Mouse (Mus musculus) liver, embryonic 12.5 days (tissue): Measurements from ENCODE around the gene Pin1. TPM values are rescaled to one million over a fixed set of nuclear protein-coding genes. Genes with fewer than 3 reads are reported as not detected.
A peak's percentile ranks its signal among the peaks of the same experiment; 100 is the strongest.

Experiments
- ATAC-seq: fragments of 200-750 bp; cut with Nextera tagmentation; 2 replicates; pipeline ENCODE4 v1.8.0; 2017; ENCODE audit warnings: moderate number of reproducible peaks, mild to moderate bottlenecking, moderate library complexity
- H3K27ac ChIP-seq: fragments of 300-500 bp; sonication (generic); 2 replicates; pipeline ENCODE4 v1.5.1; 2016; ENCODE audit warnings: mild to moderate bottlenecking
- H3K27me3 ChIP-seq: fragments of 300-500 bp; sonication (generic); replicated peaks from 2 replicates; pipeline ENCODE4 v1.6.1; 2016; ENCODE audit warnings: mild to moderate bottlenecking, moderate library complexity
- H3K36me3 ChIP-seq: fragments of 300-500 bp; sonication (generic); 2 replicates; pipeline ENCODE4 v1.6.1; 2016; ENCODE audit warnings: mild to moderate bottlenecking, moderate library complexity
- H3K4me1 ChIP-seq: fragments of 300-500 bp; sonication (generic); 2 replicates; pipeline ENCODE4 v1.6.1; 2016
- H3K4me2 ChIP-seq: fragments of 300-500 bp; sonication (generic); 2 replicates; pipeline ENCODE4 v1.6.1; 2016; ENCODE audit warnings: mild to moderate bottlenecking, moderate library complexity
- H3K4me3 ChIP-seq: fragments of 300-500 bp; sonication (generic); 2 replicates; pipeline ENCODE4 v1.5.1; 2016; ENCODE audit warnings: mild to moderate bottlenecking, moderate library complexity
- H3K9ac ChIP-seq: fragments of 300-500 bp; sonication (generic); 2 replicates; pipeline ENCODE4 v1.6.1; 2016; ENCODE audit warnings: mild to moderate bottlenecking, moderate library complexity
- H3K9me3 ChIP-seq: fragments of 300-500 bp; sonication (generic); replicated peaks from 2 replicates; pipeline ENCODE4 v1.6.1; 2016; ENCODE audit warnings: mild to moderate bottlenecking, moderate library complexity
- WGBS: fragments of 180-500 bp; shearing (Covaris S2); methylation state at CpG from one replicate; pipeline ENCODE4 v1.1.7; 2016; ENCODE audit not compliant: insufficient replicate concordance; 5-methylcytosine and 5-hydroxymethylcytosine counted together
- polyA plus RNA-seq: library from polyadenylated mRNA; unstranded; fragments of >200 nt; fragmentation: Nextera tagmentation; extraction: Ambion mirVana; gene quantifications from 2 replicates; pipeline ENCODE4 v1.2.1, GENCODE M21; 2016

Pin1 gene
- polyA plus RNA-seq, 1 experiment from 2014 or later = 39.0 TPM

- H3K9ac ChIP-seq = no peak overlapping the region
- H3K4me3 ChIP-seq = no peak overlapping the region
- 81% methylated on average over 2 of the region's 2 CpGs for WGBS
- peaks cover 66% of the 10 kb centered on the region for H3K36me3 ChIP-seq
- H3K4me1 ChIP-seq = peaks cover 20% of the 10 kb centered on the region
- ATAC-seq = no peak
- H3K4me2 ChIP-seq = no peak overlapping the region
- H3K27me3 ChIP-seq = no peaks in the 10 kb centered on the region
- H3K27ac ChIP-seq = no peak overlapping the region
- no peaks in the 10 kb centered on the region for H3K9me3 ChIP-seq
These were observed 12.1 kb downstream of the Pin1 start for GRCm38 (mm10) chr9:20663956-20664355.

- H3K4me1 ChIP-seq = peaks cover 20% of the 10 kb centered on the region
- ATAC-seq = no peak
- H3K9ac ChIP-seq = no peak overlapping the region
- WGBS = 89% methylated on average over 2 of the region's 2 CpGs
- peaks cover 62% of the 10 kb centered on the region for H3K36me3 ChIP-seq
- no peak overlapping the region for H3K4me2 ChIP-seq
- no peaks in the 10 kb centered on the region for H3K9me3 ChIP-seq
- H3K27me3 ChIP-seq = no peaks in the 10 kb centered on the region
- H3K27ac ChIP-seq = no peak overlapping the region
- no peak overlapping the region for H3K4me3 ChIP-seq
These were observed 12.5 kb downstream of the Pin1 start for GRCm38 (mm10) chr9:20664366-20664765.

- Histone ChIP-seq H3K4me2 (no peak overlapping the region), H3K27ac (no peak overlapping the region), H3K36me3 (peaks cover 54% of the 10 kb centered on the region), H3K9ac (no peak overlapping the region), H3K4me1 (peaks cover 20% of the 10 kb centered on the region), H3K27me3 (no peaks in the 10 kb centered on the region; the same call in 1 of the 2 replicates), H3K4me3 (no peak overlapping the region), H3K9me3 (no peaks in the 10 kb centered on the region)
- no peak for ATAC-seq
- 73% methylated on average over 5 of the region's 5 CpGs for WGBS
These were observed 13.2 kb downstream of the Pin1 start for GRCm38 (mm10) chr9:20664982-20665637.

GRCm38 (mm10) chr9:20665925-20666324, 14.0 kb downstream of the Pin1 start:
- 29% methylated on average over 8 of the region's 8 CpGs for WGBS
- peaks cover 2% of the 10 kb centered on the region; the same call in 1 of the 2 replicates for H3K27me3 ChIP-seq
- H3K9ac ChIP-seq = no peak overlapping the region
- 0 out of 2 replicates have a peak overlapping the region, but pooled peaks have one; percentile 32 for H3K4me2 ChIP-seq
- ATAC-seq = no peak
- H3K27ac ChIP-seq = no peak overlapping the region
- no peaks in the 10 kb centered on the region for H3K9me3 ChIP-seq
- H3K4me1 ChIP-seq = peaks cover 20% of the 10 kb centered on the region
- H3K36me3 ChIP-seq = peaks cover 46% of the 10 kb centered on the region
- no peak overlapping the region for H3K4me3 ChIP-seq

- Histone ChIP-seq H3K27me3 (peaks cover 7% of the 10 kb centered on the region; the same call in 1 of the 2 replicates), H3K36me3 (peaks cover 40% of the 10 kb centered on the region), H3K9me3 (no peaks in the 10 kb centered on the region), H3K9ac (peak overlapping the region; percentile 25; the same call in 1 of the 2 replicates), H3K4me1 (peaks cover 20% of the 10 kb centered on the region), H3K4me3 (no peak overlapping the region), H3K4me2 (peak overlapping the region; percentile 32), H3K27ac (no peak overlapping the region)
- peak; percentile 48 for ATAC-seq
- WGBS = 4% methylated on average over 7 of the region's 7 CpGs
These were observed 14.7 kb downstream of the Pin1 start for GRCm38 (mm10) chr9:20666510-20667034.

GRCm38 (mm10) chr9:20668065-20668464, 16.2 kb downstream of the Pin1 start:
- Histone ChIP-seq H3K9ac (no peak overlapping the region), H3K9me3 (no peaks in the 10 kb centered on the region), H3K27ac (no peak overlapping the region), H3K4me2 (no peak overlapping the region), H3K27me3 (peaks cover 9% of the 10 kb centered on the region; the same call in 1 of the 2 replicates), H3K4me1 (peaks cover 20% of the 10 kb centered on the region), H3K36me3 (peaks cover 25% of the 10 kb centered on the region), H3K4me3 (no peak overlapping the region)
- ATAC-seq = no peak
- WGBS = 86% methylated on average over 22 of the region's 22 CpGs

GRCm38 (mm10) chr9:20672047-20672446, 20.2 kb downstream of the Pin1 start:
- no peak for ATAC-seq
- H3K9ac ChIP-seq = no peak overlapping the region
- H3K4me1 ChIP-seq = peaks cover 3% of the 10 kb centered on the region
- no peak overlapping the region for H3K4me3 ChIP-seq
- no peak overlapping the region for H3K27ac ChIP-seq
- H3K36me3 ChIP-seq = no peaks in the 10 kb centered on the region
- peaks cover 14% of the 10 kb centered on the region; the same call in 1 of the 2 replicates for H3K27me3 ChIP-seq
- WGBS = 80% methylated on average over 16 of the region's 16 CpGs
- H3K4me2 ChIP-seq = no peak overlapping the region
- no peaks in the 10 kb centered on the region for H3K9me3 ChIP-seq

- Histone ChIP-seq H3K4me1 (no peaks in the 10 kb centered on the region), H3K36me3 (no peaks in the 10 kb centered on the region), H3K4me3 (no peak overlapping the region), H3K27ac (no peak overlapping the region), H3K9me3 (no peaks in the 10 kb centered on the region), H3K27me3 (0 out of 2 replicates have a peak, but pooled peaks cover 5% of the 10 kb centered on the region), H3K9ac (no peak overlapping the region), H3K4me2 (no peak overlapping the region)
- ATAC-seq = no peak
- 80% methylated on average over 12 of the region's 12 CpGs for WGBS
These were observed 26.0 kb downstream of the Pin1 start for GRCm38 (mm10) chr9:20677892-20678291.

- H3K9me3 ChIP-seq = no peaks in the 10 kb centered on the region
- H3K27me3 ChIP-seq = 0 out of 2 replicates have a peak, but pooled peaks cover 5% of the 10 kb centered on the region
- H3K36me3 ChIP-seq = no peaks in the 10 kb centered on the region
- no peak overlapping the region for H3K4me3 ChIP-seq
- no peak overlapping the region for H3K4me2 ChIP-seq
- 66% methylated on average over 9 of the region's 9 CpGs for WGBS
- no peak overlapping the region for H3K9ac ChIP-seq
- H3K27ac ChIP-seq = no peak overlapping the region
- H3K4me1 ChIP-seq = no peaks in the 10 kb centered on the region
- no peak for ATAC-seq
These were observed 28.6 kb downstream of the Pin1 start for GRCm38 (mm10) chr9:20680378-20680958.

- H3K36me3 ChIP-seq = no peaks in the 10 kb centered on the region
- no peaks in the 10 kb centered on the region for H3K9me3 ChIP-seq
- H3K9ac ChIP-seq = no peak overlapping the region
- no peak overlapping the region for H3K27ac ChIP-seq
- WGBS = 32% methylated on average over 7 of the region's 7 CpGs
- H3K4me2 ChIP-seq = no peak overlapping the region
- no peak for ATAC-seq
- H3K27me3 ChIP-seq = no peaks in the 10 kb centered on the region
- H3K4me3 ChIP-seq = no peak overlapping the region
- H3K4me1 ChIP-seq = no peaks in the 10 kb centered on the region
These were observed 29.9 kb downstream of the Pin1 start for GRCm38 (mm10) chr9:20681546-20682388.

- Histone ChIP-seq H3K9me3 (no peaks in the 10 kb centered on the region), H3K4me1 (no peaks in the 10 kb centered on the region), H3K4me2 (no peak overlapping the region), H3K27me3 (no peaks in the 10 kb centered on the region), H3K4me3 (no peak overlapping the region), H3K27ac (no peak overlapping the region), H3K9ac (no peak overlapping the region), H3K36me3 (no peaks in the 10 kb centered on the region)
- ATAC-seq = no peak
- 49% methylated on average over 2 of the region's 2 CpGs for WGBS
These were observed 30.5 kb downstream of the Pin1 start for GRCm38 (mm10) chr9:20682389-20682722.
